ENCODE assay signal across 9 mouse cellular contexts in genomic region chr13:73765393-73765792, GRCm38 (mm10). TPM values are rescaled to one million over a fixed set of nuclear protein-coding genes. Genes with fewer than 3 reads are reported as not detected.
A peak's percentile ranks its signal among the peaks of the same experiment; 100 is the strongest.
DNase-seq lines count a peak whose midpoint lies in the region; ATAC-seq and TF ChIP-seq lines count a peak whose summit lies in the region.
"Had no signal": no experiment of that assay in that cellular context is flagged by ENCODE, and none has a peak within 500 bp of the region (broad histone marks: within the 10 kb centered on the region; RNA-seq: fewer than 3 reads in every experiment).

No protein-coding gene starts in this region.

- H3K27me3 ChIP-seq in kidney, adult 2 months (replicated peaks; ENCODE audit: control insufficient read depth, insufficient read depth, low read length), result no peaks in the 10 kb centered on the region
- no peaks in the 10 kb centered on the region for H3K27me3 ChIP-seq in hindbrain, embryonic 14.5 days (ENCODE audit: control insufficient read depth, insufficient read depth, low read length)
- H3K27me3 ChIP-seq in midbrain, embryonic 13.5 days, result no peaks in the 10 kb centered on the region

- H3K4me2 ChIP-seq in hindbrain, embryonic 14.5 days (replicated peaks), result peak overlapping the region; percentile 84
- peak overlapping the region; percentile 85 for H3K4me2 ChIP-seq in midbrain, embryonic 13.5 days (replicated peaks)

- DNase-seq in kidney, adult 2 months, result no peak
- DNase-seq in kidney, adult 11 months, result no peak
- DNase-seq in hindbrain, embryonic 14.5 days (ENCODE audit: low spot score), result no peak
- no peak for DNase-seq in left cerebral cortex, postnatal 14 days (ENCODE audit: low spot score in 2 of 2)
- DNase-seq in frontal cortex, postnatal 10 days (ENCODE audit: low spot score in 2 of 2), result no peak
- DNase-seq in layer of hippocampus, adult 8-10 months (ENCODE audit: low spot score in 2 of 2), result no peak
- DNase-seq: retina, postnatal 1 day had no signal

- peaks cover 51% of the 10 kb centered on the region for H3K4me1 ChIP-seq in kidney, adult 2 months (ENCODE audit: control insufficient read depth, insufficient read depth, low read length)
- peaks cover 46% of the 10 kb centered on the region for H3K4me1 ChIP-seq in brown adipose tissue, adult 24 weeks (ENCODE audit: control insufficient read depth, insufficient read depth, insufficient read length, low read length)
- H3K4me1 ChIP-seq in hindbrain, embryonic 14.5 days (replicated peaks; ENCODE audit: control insufficient read depth, insufficient read depth, low read length), result peaks cover 19% of the 10 kb centered on the region; the same call in 1 of the 2 replicates
- peaks cover 44% of the 10 kb centered on the region for H3K4me1 ChIP-seq in midbrain, embryonic 13.5 days (replicated peaks)

- 38% methylated on average over 4 of the region's 4 CpGs for WGBS in kidney, adult 2 months
- WGBS in hindbrain, embryonic 14.5 days, result 68% methylated on average over 4 of the region's 4 CpGs
- 66% methylated on average over 4 of the region's 4 CpGs for WGBS in midbrain, embryonic 13.5 days

- no peaks in the 10 kb centered on the region for H3K36me3 ChIP-seq in kidney, adult 2 months (ENCODE audit: control insufficient read depth, insufficient read depth, low read length)
- H3K36me3 ChIP-seq in hindbrain, embryonic 14.5 days (replicated peaks; ENCODE audit: control insufficient read depth, insufficient read depth), result no peaks in the 10 kb centered on the region
- H3K36me3 ChIP-seq in midbrain, embryonic 13.5 days, result no peaks in the 10 kb centered on the region

- intact Hi-C loops in left cerebral cortex, postnatal 14 days (cut with DNase I), result no loop called here

- H3K9ac ChIP-seq in hindbrain, embryonic 14.5 days, result peak overlapping the region; percentile 66; the same call in 1 of the 2 replicates
- peak overlapping the region; percentile 80 for H3K9ac ChIP-seq in midbrain, embryonic 13.5 days (replicated peaks)

- H3K9me3 ChIP-seq in hindbrain, embryonic 14.5 days (ENCODE audit: control insufficient read depth, low read length), result no peaks in the 10 kb centered on the region
- H3K9me3 ChIP-seq in midbrain, embryonic 13.5 days, result no peaks in the 10 kb centered on the region

- peak overlapping the region; percentile 84 for H3K27ac ChIP-seq in kidney, adult 2 months (ENCODE audit: insufficient read depth, low read depth, low read length)
- peak overlapping the region; percentile 67; the same call in 1 of the 2 replicates for H3K27ac ChIP-seq in brown adipose tissue, adult 24 weeks (replicated peaks; ENCODE audit: low read depth, low read length)
- H3K27ac ChIP-seq in hindbrain, embryonic 14.5 days, result no peak overlapping the region
- H3K27ac ChIP-seq in midbrain, embryonic 13.5 days, result no peak overlapping the region

- peak overlapping the region; percentile 61; the same call in 1 of the 2 replicates for H3K4me3 ChIP-seq in kidney, adult 2 months (ENCODE audit: insufficient read depth, low read depth, low read length)
- H3K4me3 ChIP-seq in brown adipose tissue, adult 24 weeks (ENCODE audit: insufficient read depth, low read depth, low read length), result peak overlapping the region; percentile 86
- H3K4me3 ChIP-seq in hindbrain, embryonic 14.5 days (replicated peaks; ENCODE audit: low read length), result no peak overlapping the region
- peak overlapping the region; percentile 65 for H3K4me3 ChIP-seq in midbrain, embryonic 13.5 days (replicated peaks)

- TF ChIP-seq POLR2A in kidney, adult 2 months (IDR thresholded peaks at IDR 0.05; ENCODE audit: low read depth, low read length), result no peak

- ATAC-seq in hindbrain, embryonic 14.5 days (ENCODE audit: low FRiP score), result no peak
- no peak for ATAC-seq in midbrain, embryonic 13.5 days

- TF ChIP-seq CTCF in kidney, adult 2 months (conservative IDR thresholded peaks at IDR 0.05; ENCODE audit: insufficient read depth, insufficient read length, low read depth, low read length), result no peak

RNA-seq across cellular contexts. Expression of gene Slc12a7, which starts 32.5 kb away (rescaled TPM):
- polyA plus RNA-seq in kidney, adult 2 months (2012; rRNA removed), result 104 and 109 TPM in 2 replicates
- polyA plus RNA-seq in brown adipose tissue, adult 24 weeks (2012; ENCODE audit: insufficient read depth, insufficient read length, missing spikeins), result 17.7 and 29.3 TPM in 2 replicates
- 10.5 and 10.6 TPM in 2 replicates for polyA plus RNA-seq in hindbrain, embryonic 14.5 days (2014; fragmentation: Nextera tagmentation; extraction: Ambion mirVana)
- 16.0 and 18.5 TPM in 2 replicates for polyA plus RNA-seq in midbrain, embryonic 13.5 days (2015; fragmentation: Nextera tagmentation; extraction: Ambion mirVana)
- total RNA-seq in left cerebral cortex, postnatal 14 days (2021), result 1 to 10 TPM; 4.9 to 5.4 TPM
- total RNA-seq in layer of hippocampus, adult 8-10 months (2022), result 1 to 10 TPM; 4.3 to 7.4 (median 6.5) TPM

Comparison
In these comparisons a context has a peak if more than half of its experiments do, and no peak if none do; other contexts are left out.
1. H3K27ac ChIP-seq: peak in kidney, adult 2 months (single experiment) and brown adipose tissue, adult 24 weeks (single experiment); none in hindbrain, embryonic 14.5 days (single experiment) and midbrain, embryonic 13.5 days (single experiment).